Mouse (Mus musculus) kidney, embryonic 14.5 days (tissue): ENCODE results near the gene Rab3il1. TPM values are rescaled to one million over a fixed set of nuclear protein-coding genes. Genes with fewer than 3 reads are reported as not detected.

Source experiments
- ATAC-seq: fragments of 200-750 bp; cut with Nextera tagmentation; 2 replicates; pipeline ENCODE4 v1.8.0; 2017; ENCODE audit warnings: moderate number of reproducible peaks, mild to moderate bottlenecking, moderate TSS enrichment, moderate library complexity; ENCODE audit not compliant: low FRiP score, low TSS enrichment
- H3K27ac ChIP-seq: fragments of 300-500 bp; sonication (generic); 2 replicates; pipeline ENCODE4 v1.5.1; 2014; ENCODE audit warnings: low read depth, mild to moderate bottlenecking, low read length, moderate library complexity, mixed read lengths
- H3K27me3 ChIP-seq: fragments of 300-500 bp; sonication (generic); 2 replicates; pipeline ENCODE4 v1.6.1; 2014; ENCODE audit warnings: mild to moderate bottlenecking, low read length; ENCODE audit not compliant: control insufficient read depth, insufficient read depth
- H3K36me3 ChIP-seq: fragments of 300-500 bp; sonication (generic); 2 replicates; pipeline ENCODE4 v1.6.1; 2014; ENCODE audit warnings: low read length, mixed read lengths; ENCODE audit not compliant: control insufficient read depth, insufficient read depth
- H3K4me1 ChIP-seq: fragments of 300-500 bp; sonication (generic); 2 replicates; pipeline ENCODE4 v1.6.1; 2014; ENCODE audit warnings: low read length, mixed read lengths; ENCODE audit not compliant: control insufficient read depth, insufficient read depth
- H3K4me2 ChIP-seq: fragments of 300-500 bp; sonication (generic); replicated peaks from 2 replicates; pipeline ENCODE4 v1.6.1; 2014; ENCODE audit warnings: low read depth, mild to moderate bottlenecking, low read length
- H3K4me3 ChIP-seq: fragments of 300-500 bp; sonication (generic); 2 replicates; pipeline ENCODE4 v1.5.1; 2014; ENCODE audit warnings: mild to moderate bottlenecking, low read length
- H3K9ac ChIP-seq: fragments of 300-500 bp; sonication (generic); 2 replicates; pipeline ENCODE4 v1.6.1; 2014; ENCODE audit warnings: low read depth, mild to moderate bottlenecking, low read length, moderate library complexity
- H3K9me3 ChIP-seq: fragments of 300-500 bp; sonication (generic); 2 replicates; pipeline ENCODE4 v1.6.1; 2016; ENCODE audit warnings: low read length; ENCODE audit not compliant: control insufficient read depth
- whole genome bisulfite sequencing: fragments of 180-500 bp; shearing (Covaris S2); extraction: QIAGEN DNeasy Blood & Tissue Kit; methylation state at CpG from one replicate; pipeline ENCODE4 v1.1.7; 2014; 5-methylcytosine and 5-hydroxymethylcytosine counted together
- polyA plus RNA-seq: library from polyadenylated mRNA; unstranded; fragments of >200 nt; fragmentation: Nextera tagmentation; extraction: Ambion mirVana; gene quantifications from 2 replicates; pipeline ENCODE4 v1.2.1, GENCODE M21; 2014

Gene Rab3il1
- polyA plus RNA-seq, 1 experiment from 2014 or later = 20.3 TPM

DNA sequence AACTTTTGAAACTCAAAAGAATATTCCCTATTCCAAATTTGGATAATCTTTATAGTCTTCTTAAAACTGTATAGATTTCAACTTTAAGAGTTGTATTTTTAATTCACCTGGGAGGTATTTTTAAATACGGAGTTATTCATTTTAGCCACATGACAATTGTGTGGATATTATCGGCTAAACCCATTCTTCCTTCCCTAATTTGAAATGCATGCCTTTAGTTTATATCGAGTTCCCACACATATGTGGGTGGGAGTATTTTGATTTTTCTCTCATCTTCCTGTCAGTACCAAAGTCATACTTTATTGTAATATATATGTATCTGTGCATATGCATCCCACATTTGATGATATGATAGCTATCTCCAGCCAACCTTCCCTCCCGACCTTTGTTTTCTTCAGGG lies 21.2 kb upstream of the Rab3il1 start, which contains the start of gene Fth1:
Fth1 (plus strand) TSS at position 341 of the 400 bp plus-strand sequence.
- Histone ChIP-seq H3K27me3 (no peaks in the 10 kb centered on the region), H3K4me3 (no peak within 1 kb of the TSS), H3K4me2 (no peak within 1 kb of the TSS), H3K9ac (no peak within 1 kb of the TSS), H3K9me3 (no peaks in the 10 kb centered on the region), H3K4me1 (peaks cover 6% of the 10 kb centered on the region), H3K27ac (no peak within 1 kb of the TSS), H3K36me3 (peaks cover 15% of the 10 kb centered on the region)
- ATAC-seq = no peak
- WGBS = 95% methylated on average over 4 of the region's 4 CpGs

DNA sequence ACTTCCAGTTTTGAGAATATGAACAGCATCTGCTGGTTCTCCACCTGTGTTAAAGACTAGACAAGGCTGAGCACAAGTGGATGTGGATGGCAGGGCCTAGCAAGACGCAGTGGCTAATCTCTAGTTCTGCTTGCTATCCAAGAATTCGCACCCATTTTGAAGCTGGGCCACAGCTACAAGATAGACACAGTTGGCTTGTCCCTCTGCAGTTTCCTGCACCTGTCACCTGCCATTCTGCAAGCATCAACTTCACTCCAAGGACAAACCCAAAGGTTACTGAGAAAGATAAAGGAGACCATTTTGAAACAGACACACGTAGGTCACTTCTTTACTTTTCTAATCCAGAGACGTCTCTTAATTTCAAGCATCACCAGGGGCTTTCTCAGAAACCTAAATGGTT lies 19.8 kb upstream of the Rab3il1 start:
- H3K9me3 ChIP-seq = no peaks in the 10 kb centered on the region
- 70% methylated on average over 4 of the region's 4 CpGs for WGBS
- peak overlapping the region; percentile 95; the same call in 1 of the 2 replicates for H3K27ac ChIP-seq
- H3K4me1 ChIP-seq = peaks cover 6% of the 10 kb centered on the region
- H3K4me3 ChIP-seq = peak overlapping the region; percentile 91
- no peak for ATAC-seq
- peak overlapping the region; percentile 66; the same call in 1 of the 2 replicates for H3K9ac ChIP-seq
- H3K4me2 ChIP-seq = peak overlapping the region; percentile 90
- H3K36me3 ChIP-seq = peaks cover 27% of the 10 kb centered on the region
- no peaks in the 10 kb centered on the region for H3K27me3 ChIP-seq

DNA sequence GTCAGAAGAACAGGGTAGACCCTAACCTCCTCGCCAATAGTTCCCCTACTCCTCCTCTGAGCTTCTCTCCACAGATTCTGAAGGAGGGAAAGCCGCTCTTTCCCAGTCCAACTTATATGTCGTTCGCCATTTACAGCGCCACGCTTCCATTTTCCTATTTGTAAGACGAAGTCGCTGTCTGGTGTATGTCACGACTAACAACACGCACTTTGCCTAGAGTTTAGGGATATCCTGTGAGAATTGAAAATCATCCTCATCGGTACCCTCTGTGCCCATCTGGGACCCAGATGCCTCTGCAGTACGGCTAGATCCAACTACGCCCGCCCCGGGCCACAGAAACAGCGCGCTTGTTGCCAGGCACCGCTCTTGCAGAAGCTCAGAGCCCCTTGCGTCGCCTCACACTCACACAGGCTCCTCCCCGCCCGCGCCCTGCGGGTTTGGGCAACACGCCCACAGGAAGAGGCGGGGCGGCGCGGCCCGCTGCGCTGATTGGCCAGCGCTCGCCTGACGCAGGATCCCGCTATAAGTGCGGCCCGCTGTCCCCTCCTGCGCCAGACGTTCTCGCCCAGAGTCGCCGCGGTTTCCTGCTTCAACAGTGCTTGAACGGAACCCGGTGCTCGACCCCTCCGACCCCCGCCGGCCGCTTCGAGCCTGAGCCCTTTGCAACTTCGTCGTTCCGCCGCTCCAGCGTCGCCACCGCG lies 19.2 kb upstream of the Rab3il1 start:
- H3K4me2 ChIP-seq = peak overlapping the region; percentile 90
- H3K4me3 ChIP-seq = peak overlapping the region; percentile 91
- peak; percentile 98 for ATAC-seq
- H3K27me3 ChIP-seq = no peaks in the 10 kb centered on the region
- peaks cover 6% of the 10 kb centered on the region for H3K4me1 ChIP-seq
- peak overlapping the region; percentile 91 for H3K9ac ChIP-seq
- H3K36me3 ChIP-seq = peaks cover 27% of the 10 kb centered on the region
- no peaks in the 10 kb centered on the region for H3K9me3 ChIP-seq
- peak overlapping the region; percentile 95 for H3K27ac ChIP-seq
- under 1% methylated on average over 59 of the region's 59 CpGs for WGBS

DNA sequence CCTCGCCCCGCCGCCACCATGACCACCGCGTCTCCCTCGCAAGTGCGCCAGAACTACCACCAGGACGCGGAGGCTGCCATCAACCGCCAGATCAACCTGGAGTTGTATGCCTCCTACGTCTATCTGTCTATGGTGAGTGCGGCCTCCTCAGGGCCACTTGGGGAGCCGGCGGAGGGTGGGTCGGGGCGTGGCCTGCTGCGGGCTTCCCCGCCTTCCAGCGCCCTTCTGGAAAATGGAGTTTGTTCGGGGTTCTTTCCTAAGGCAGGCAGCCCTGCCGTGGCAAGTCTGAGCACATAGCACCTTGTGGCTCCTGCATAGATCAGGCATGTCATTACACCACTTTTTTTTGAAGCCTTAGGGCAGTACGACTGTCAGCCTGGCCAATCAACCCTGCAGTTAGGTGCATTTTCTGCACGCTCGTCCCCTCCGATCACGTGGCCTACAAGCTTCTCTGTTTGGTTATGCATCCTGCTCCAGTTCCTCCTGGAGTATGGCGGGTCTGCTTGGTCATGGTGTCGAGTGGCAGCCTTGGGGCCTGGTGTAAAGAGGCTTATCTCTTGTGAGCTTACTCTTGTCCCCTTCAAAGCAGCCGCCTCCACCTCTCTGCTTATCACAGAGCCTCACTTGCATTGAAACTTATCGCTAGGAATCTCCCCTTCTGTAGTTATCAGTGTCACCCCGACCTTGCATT lies 18.5 kb upstream of the Rab3il1 start:
- peak overlapping the region; percentile 91 for H3K4me3 ChIP-seq
- WGBS = under 1% methylated on average over 31 of the region's 31 CpGs

DNA sequence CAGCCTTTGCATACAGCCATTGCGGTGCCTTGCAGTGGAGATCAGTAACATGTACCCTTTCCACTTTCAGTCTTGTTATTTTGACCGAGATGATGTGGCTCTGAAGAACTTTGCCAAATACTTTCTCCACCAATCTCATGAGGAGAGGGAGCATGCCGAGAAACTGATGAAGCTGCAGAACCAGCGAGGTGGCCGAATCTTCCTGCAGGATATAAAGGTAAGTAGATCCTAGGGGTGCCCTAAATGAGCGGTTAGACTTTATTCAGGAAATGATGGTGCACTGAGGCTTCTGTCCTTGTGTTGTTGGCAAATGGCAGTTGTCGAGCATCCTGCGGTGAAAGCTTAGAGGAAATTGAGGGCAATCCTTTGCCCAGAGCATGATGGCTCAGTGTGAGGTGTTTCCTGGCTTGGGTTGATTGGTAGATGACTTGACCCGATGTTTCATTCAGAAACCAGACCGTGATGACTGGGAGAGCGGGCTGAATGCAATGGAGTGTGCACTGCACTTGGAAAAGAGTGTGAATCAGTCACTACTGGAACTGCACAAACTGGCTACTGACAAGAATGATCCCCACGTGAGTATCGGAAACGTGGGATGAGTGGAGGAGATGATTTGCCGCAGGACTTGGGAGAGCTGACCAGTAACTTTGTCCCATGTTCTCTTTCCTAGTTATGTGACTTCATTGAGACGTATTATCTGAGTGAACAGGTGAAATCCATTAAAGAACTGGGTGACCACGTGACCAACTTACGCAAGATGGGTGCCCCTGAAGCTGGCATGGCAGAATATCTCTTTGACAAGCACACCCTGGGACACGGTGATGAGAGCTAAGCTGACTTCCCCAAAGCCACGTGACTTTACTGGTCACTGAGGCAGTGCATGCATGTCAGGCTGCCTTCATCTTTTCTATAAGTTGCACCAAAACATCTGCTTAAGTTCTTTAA lies 17.1 kb upstream of the Rab3il1 start:
- Histone ChIP-seq H3K9me3 (no peaks in the 10 kb centered on the region), H3K27ac (no peak overlapping the region), H3K36me3 (peaks cover 27% of the 10 kb centered on the region), H3K4me3 (peak overlapping the region; percentile 91; the same call in 1 of the 2 replicates), H3K27me3 (no peaks in the 10 kb centered on the region), H3K9ac (peak overlapping the region; percentile 91; the same call in 1 of the 2 replicates), H3K4me2 (peak overlapping the region; percentile 90), H3K4me1 (peaks cover 6% of the 10 kb centered on the region)
- 91% methylated on average over 20 of the region's 20 CpGs for WGBS
- no peak for ATAC-seq

More for the DNA sequence above, 18.5 kb upstream of the Rab3il1 start:
- H3K27me3 ChIP-seq = no peaks in the 10 kb centered on the region
- H3K27ac ChIP-seq = peak overlapping the region; percentile 95
- peak overlapping the region; percentile 91 for H3K9ac ChIP-seq
- peak; percentile 80 for ATAC-seq
- peaks cover 27% of the 10 kb centered on the region for H3K36me3 ChIP-seq
- peak overlapping the region; percentile 90 for H3K4me2 ChIP-seq
- H3K4me1 ChIP-seq = peaks cover 6% of the 10 kb centered on the region
- no peaks in the 10 kb centered on the region for H3K9me3 ChIP-seq

GRCm38 (mm10) chr19:9985190-9985899 lies 16.1 kb upstream of the Rab3il1 start:
- Histone ChIP-seq H3K36me3 (peaks cover 27% of the 10 kb centered on the region), H3K4me3 (no peak overlapping the region), H3K4me2 (no peak overlapping the region), H3K9me3 (no peaks in the 10 kb centered on the region), H3K27ac (no peak overlapping the region), H3K27me3 (no peaks in the 10 kb centered on the region), H3K9ac (no peak overlapping the region), H3K4me1 (peaks cover 9% of the 10 kb centered on the region)
- ATAC-seq = no peak
- WGBS = 94% methylated on average over 6 of the region's 6 CpGs

DNA sequence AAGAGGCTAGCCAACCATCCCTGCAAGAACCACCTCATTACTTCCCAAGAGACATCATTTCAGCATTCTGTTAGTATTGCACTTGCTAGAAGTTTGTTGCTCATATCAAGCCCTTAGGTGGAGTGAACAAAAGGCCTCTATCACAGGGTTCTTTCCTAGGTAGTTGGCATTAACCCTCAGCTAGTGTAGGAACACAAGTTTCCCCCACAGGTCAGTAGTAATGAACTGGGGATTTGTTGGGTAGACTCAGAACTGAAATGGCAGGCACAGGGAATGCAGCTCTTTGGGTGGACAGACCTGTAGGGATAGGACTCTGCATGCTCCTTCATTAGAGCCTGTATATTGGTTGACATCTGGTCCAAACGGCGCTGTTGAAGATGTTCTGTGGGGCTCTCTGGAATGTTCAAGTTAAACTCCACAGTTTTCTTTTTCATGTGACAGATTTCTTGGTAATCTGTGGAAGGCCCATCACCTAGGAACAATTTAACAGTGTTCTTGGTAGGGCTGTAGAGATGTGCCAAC lies 15.5 kb upstream of the Rab3il1 start:
- no peak overlapping the region for H3K9ac ChIP-seq
- peaks cover 10% of the 10 kb centered on the region for H3K4me1 ChIP-seq
- H3K36me3 ChIP-seq = peaks cover 27% of the 10 kb centered on the region
- H3K27ac ChIP-seq = no peak overlapping the region
- no peaks in the 10 kb centered on the region for H3K27me3 ChIP-seq
- H3K4me2 ChIP-seq = no peak overlapping the region
- 88% methylated on average over 2 of the region's 2 CpGs for WGBS
- H3K9me3 ChIP-seq = no peaks in the 10 kb centered on the region
- no peak overlapping the region for H3K4me3 ChIP-seq
- ATAC-seq = no peak

DNA sequence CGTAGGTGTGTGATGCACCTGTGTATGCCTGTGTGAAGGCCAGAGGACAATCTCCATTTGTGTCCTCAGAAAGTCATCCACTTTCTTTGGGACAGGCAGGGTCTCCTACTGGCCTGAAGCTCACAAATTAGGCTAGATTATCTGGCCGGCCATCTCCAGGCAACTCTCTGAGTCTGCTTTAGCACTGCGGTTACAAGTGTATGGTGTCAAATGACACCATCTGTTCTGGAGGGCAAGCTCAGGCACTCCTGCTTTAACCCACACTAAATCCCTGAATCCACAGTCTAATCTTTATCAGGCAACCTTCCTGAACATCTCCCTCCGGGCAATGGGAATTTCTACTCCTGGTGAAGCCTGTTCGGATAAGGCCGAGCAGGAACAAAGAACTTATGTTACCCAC lies 14.3 kb upstream of the Rab3il1 start:
- Histone ChIP-seq H3K9me3 (no peaks in the 10 kb centered on the region), H3K27ac (no peak overlapping the region), H3K36me3 (peaks cover 27% of the 10 kb centered on the region), H3K4me1 (peaks cover 10% of the 10 kb centered on the region), H3K4me2 (no peak overlapping the region), H3K27me3 (no peaks in the 10 kb centered on the region), H3K4me3 (no peak overlapping the region), H3K9ac (no peak overlapping the region)
- ATAC-seq = no peak
- WGBS = 30% methylated on average over 6 of the region's 6 CpGs
